Mouse (Mus musculus) thymus, adult 2 months (tissue): ENCODE data around the gene Nlgn1.

Source experiments
- CTCF ChIP-seq: fragments of 200-500 bp; IDR thresholded peaks from 2 replicates; pipeline ENCODE4 v1.5.1; 2012; ENCODE audit warnings: mild to moderate bottlenecking, control low read depth, low read length, moderate library complexity, borderline replicate concordance; ENCODE audit not compliant: control insufficient read depth, poor library complexity, insufficient read depth; ENCODE audit errors: extremely low read depth
- POLR2A ChIP-seq: fragments of 200-500 bp; IDR thresholded peaks from 2 replicates; pipeline ENCODE4 v1.6.1; 2012; ENCODE audit warnings: mild to moderate bottlenecking, low read length, control low read depth, moderate library complexity; ENCODE audit not compliant: control insufficient read depth, poor library complexity, insufficient read depth; ENCODE audit errors: extremely low read depth

- TF ChIP-seq POLR2A (no peak), CTCF (no peak)
These were observed 610.8 kb downstream of the Nlgn1 start for GRCm38 (mm10) chr3:25721464-25721863.
